Mouse (Mus musculus): ENCODE data around the gene Il10ra. TPM values are rescaled to one million over a fixed set of nuclear protein-coding genes. Genes with fewer than 3 reads are reported as not detected.

Gene Il10ra
- total RNA-seq, 2 experiments from 2014 or later: 1.9 to 2.5 TPM

DNA sequence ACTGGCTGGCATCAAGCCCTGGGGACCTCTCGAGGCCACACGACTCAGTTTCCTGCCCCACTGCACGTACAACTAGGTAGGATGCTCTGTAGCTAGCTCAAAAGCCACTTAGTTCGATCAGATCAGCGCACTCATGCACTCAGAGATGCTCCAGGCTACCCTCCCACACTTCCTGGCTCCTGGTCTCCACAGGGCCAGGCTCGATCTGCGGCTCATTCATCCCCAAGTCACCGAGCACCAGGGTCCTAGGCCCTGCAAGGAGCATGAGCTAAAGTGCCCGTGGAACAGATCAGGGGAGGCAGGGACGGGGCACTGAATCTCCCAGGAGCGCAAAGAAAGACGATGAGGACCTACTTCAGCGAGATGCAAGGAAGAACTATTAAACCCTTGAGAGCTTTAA, 9.9 kb downstream of the Il10ra start:
- DNase-seq: no peak

- DNase-seq: no peak
These were observed 13.0 kb downstream of the Il10ra start for GRCm38 (mm10) chr9:45255967-45256366.

- DNase-seq: no peak
These were observed 13.5 kb downstream of the Il10ra start for GRCm38 (mm10) chr9:45255431-45255830.

- DNase-seq: no peak
These were observed 14.3 kb downstream of the Il10ra start for GRCm38 (mm10) chr9:45254605-45255004.

DNA sequence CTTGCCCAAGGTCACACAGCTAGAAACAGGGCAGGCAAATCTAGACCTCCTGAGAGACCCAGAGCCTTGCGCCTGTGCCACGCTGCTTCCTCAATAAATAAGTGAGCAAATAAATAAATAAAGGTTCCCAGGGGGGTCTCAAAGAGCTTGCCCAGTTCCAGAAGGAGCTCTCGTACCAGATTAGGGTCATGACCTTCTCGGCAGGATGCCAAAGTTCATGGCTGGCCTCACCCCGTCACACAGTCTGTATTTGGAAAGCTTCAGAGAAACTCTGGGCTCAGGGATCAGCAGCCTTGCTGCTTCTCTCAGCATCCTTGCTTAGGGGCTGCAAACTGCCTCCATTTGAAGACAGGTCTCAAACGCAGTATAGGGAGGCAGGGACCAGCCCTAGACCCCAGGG, 14.9 kb downstream of the Il10ra start:
- DNase-seq: no peak

GRCm38 (mm10) chr9:45252395-45252794, 16.6 kb downstream of the Il10ra start:
- DNase-seq: no peak

DNA sequence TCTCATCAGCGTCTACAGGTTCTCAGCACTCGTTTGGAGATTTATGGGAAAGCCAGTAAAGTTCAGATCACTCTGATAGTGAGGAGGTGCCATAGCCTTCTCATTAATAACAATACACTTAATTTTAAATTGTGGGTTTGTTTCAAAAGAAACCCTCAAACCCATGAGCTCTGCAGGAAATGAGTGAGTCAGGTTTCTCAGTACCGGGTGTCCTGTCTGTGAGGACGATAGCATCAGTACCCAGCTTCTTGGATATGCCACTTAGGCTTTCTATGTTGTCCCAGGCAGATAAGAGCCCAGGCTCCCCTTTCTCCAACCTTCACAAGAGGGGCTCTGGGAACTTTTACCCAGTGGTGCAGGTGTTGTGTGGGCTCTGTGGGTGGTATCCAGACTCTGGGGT, 17.0 kb downstream of the Il10ra start:
- no peak for DNase-seq

DNA sequence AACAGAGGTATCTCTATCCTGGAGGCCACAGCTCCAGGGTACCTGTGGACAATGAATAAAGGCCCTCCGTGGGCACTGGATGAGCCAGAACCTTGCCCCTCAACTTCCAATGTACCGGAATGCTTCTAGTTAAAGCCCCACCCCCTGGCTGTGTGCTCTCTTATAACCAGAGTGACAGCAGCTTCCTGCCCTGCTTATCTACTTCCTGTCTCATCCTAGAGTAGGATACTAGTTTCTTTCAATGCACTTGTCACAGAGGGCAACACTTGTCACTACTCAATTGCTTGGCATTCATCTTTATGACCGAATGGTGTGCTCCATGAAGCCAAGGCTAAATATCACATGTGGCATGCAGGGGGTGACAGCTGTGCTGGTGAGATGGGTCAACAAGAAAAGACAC, 17.7 kb downstream of the Il10ra start:
- DNase-seq: no peak

- no peak for DNase-seq
These were observed 18.6 kb downstream of the Il10ra start for GRCm38 (mm10) chr9:45250306-45250705.

GRCm38 (mm10) chr9:45247536-45247935, 21.4 kb downstream of the Il10ra start:
- DNase-seq: peak; percentile 22 to 56

GRCm38 (mm10) chr9:45246060-45246459, 22.9 kb downstream of the Il10ra start:
- peak; percentile 42 to 78 for DNase-seq

GRCm38 (mm10) chr9:45245432-45245831, 23.5 kb downstream of the Il10ra start:
- DNase-seq: peak; percentile 20 to 57

DNA sequence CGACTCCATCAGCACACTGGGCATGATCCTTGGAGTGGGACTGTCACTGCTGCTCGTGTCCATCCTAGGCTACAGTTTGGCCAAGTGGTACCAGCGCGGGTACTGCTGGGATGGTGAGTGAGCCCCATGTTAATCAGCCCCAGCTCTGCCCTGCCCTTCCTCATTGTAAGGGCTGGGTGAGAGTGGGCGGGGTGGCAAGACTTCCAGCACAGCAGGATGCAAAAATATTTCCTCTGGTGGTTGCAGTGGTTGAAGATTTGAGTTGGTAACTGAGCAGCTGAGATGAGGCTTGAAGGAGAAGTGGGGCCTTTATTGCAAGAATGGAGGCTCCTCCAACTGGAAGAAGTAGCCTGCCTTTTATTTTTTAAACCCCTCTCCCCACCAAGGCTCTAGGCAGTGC, 27.6 kb downstream of the Il10ra start:
- peak; percentile 21 to 60 for DNase-seq

GRCm38 (mm10) chr9:45236744-45237143, 32.2 kb downstream of the Il10ra start:
- DNase-seq: no peak

GRCm38 (mm10) chr9:45235668-45236227, 33.2 kb downstream of the Il10ra start:
- no peak for DNase-seq

- DNase-seq: no peak
These were observed 39.6 kb downstream of the Il10ra start for GRCm38 (mm10) chr9:45229359-45229758.

GRCm38 (mm10) chr9:45221567-45221966, 47.4 kb downstream of the Il10ra start:
- DNase-seq: peak; percentile 82 to 97

DNA sequence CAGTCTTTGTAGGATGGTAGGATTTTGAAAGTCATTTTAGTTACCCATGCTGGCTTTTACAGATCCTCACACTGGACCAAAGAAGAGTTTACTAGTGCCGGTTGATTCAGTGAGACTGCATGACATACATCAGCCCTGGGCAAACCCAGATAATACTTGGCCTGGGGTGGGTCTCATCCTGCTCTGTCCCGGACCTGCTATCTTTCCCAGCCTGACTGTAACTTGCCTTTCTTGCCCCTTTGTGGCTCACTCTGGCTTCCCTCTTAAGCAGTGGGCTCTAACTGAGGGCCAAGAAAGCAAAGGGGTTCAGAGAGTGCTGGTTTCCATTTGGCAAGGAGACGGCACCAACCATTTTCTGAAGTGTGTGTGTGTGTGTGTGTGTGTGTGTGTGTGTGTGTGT, 49.3 kb downstream of the Il10ra start:
- no peak for DNase-seq

GRCm38 (mm10) chr9:45215526-45216179, 53.3 kb downstream of the Il10ra start:
- DNase-seq: no peak

DNA sequence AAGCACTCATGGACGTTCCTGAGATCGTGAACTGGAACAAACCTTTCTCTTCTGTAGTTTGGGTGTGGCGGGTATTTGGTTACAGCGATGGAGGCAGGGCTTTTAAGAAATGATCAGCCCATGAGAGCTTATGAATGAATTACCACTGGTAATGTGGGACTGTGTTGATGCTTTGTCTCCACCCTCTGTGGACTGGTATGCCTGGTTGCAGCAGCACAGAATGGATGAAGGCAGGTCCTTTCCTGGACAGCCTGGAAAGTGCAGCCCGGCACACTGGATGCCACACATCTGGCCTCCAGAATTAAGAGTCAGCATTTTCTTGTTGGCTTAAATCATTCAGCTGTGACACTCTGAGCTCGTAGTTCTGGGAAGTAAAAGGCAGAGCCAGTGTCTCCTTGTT, 56.9 kb downstream of the Il10ra start:
- DNase-seq: no peak

DNA sequence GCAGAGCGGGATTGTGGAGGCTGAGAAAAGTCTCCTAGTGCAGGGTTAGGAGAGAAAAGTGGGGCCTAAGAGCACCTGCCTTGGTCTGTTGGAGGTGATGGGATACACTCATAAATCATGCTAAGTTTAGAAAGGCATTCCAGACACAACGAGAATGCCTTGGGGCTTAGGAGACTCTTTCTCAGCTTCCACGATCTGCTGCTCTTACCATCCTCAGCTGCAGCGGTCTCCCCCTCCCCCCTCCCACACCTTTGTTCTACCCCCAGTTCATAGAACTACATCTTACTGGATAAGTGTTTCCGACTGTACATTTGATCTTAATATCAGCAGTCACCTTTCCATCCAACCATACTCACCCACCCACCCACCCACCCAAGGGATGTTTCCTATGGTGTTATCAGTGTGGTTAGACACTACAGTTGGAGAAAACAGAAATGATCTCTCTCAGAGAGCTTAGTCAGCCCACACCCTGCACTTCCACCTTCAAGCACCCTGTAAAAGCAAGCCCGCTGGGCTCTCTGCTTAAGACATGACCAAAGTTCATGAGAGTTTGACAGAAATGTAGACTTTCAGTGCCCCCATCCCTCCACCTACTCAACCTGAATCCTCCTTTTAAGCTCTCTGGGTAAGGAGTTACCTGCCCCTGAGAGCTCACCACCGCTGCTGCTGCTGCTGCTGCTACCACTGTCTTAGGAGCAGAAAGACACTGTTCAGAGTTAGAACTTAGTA, 61.8 kb downstream of the Il10ra start:
- DNase-seq: no peak

DNA sequence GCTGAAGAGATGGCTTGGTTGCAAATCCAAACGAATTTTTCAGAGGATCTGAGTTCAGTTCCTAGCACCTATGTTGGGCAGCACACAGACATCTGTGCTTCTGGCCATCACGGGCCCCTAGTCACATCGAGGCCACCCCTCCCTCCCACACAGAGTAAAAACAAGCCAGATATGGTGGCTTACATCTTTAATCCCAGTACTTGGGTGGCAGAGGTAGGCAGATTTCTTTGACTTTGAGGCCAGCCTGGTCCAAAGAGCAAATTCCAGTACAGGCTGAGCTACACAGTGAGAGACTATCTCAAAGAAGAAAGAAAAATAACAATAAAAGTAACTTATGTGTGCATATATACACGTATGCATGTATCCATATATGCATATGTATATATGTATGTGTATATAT, 62.8 kb downstream of the Il10ra start:
- no peak for DNase-seq

DNA sequence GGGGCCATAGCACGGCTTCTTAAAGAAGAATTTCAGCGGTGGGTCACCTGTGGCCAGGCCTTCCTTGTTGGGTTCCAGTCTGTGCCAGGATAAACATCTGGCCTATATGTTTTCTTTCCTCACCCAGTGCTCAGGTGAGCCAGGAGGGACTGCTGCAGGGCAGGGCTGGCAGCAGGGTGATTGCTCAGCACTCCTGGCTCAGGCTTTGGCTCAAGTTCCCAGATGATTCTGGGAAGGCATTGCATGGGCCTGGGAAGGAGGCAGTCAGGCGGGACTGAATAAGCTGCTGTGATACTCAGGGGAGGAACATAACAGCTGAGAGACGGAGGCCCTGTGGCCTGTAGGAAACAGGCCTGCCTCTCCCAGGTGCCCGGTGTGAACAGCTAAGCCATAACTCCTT, 63.8 kb downstream of the Il10ra start:
- no peak for DNase-seq
